Mouse (Mus musculus) CD4-positive helper T cell, adult 2 months (primary cell): ENCODE results near the gene Bves.
"Not testable (repeated sequence)": the region's sequence is repeated elsewhere in the genome, so short reads cannot be mapped to it uniquely, and the experiment has no call there.

ENCODE experiments used
- DNase-seq: peaks from one replicate; pipeline ENCODE4 v3.0.0-alpha.2; 2012; ENCODE audit warnings: low read depth, missing footprints, low spot score

The Bves gene

DNA sequence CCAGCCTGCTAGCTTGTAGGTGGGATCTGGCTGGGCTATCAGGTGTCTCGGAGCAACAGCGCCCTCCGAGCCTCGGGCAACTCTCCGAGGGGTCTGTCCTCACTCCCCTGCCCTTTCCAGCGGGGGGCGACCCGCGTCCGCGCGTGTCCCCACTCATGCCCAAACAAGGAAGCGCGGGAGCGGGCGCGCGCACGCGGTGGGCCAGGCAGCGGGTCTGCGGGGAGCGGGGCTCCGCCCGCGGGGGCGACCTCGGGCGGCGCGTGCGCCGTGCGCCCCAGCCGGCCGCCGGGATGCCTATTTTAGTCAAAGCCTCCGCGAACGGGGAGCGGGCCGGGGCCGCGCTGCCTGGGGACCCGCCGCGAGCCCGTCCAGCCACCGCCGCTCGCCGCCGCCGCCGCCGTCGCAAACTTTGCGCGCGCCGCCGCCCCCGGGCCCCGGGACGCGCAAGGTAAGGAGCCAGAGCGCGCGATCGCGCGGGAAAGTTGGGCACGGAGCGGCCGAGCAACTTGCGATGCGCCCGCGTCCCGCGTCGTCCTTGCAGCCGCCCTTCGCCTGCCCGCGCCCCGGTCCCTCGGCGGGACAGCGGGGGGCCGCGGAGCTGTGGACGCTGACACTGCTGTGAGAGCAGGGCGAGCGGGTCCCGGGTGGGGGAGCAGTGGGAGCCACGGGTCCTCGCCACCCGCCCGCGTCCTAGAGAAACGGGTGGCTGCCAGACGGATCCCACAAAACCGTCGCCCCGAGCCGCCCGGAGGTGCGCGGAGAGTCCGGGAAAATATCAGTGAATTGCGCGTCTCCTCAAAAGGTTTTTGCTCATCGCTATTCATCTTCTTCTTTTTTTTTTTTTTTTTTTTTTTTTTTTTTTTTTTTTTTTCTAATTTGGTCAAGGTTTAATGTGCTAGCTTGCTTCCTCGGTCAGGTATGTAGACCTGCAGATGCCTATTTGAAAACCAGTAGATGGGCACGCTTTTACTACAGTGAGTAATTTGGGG, at the start of gene Bves:
Gene Bves, plus strand, starts transcription at position 339 of the 989 bp plus-strand sequence.
- DNase-seq = no peak

DNA sequence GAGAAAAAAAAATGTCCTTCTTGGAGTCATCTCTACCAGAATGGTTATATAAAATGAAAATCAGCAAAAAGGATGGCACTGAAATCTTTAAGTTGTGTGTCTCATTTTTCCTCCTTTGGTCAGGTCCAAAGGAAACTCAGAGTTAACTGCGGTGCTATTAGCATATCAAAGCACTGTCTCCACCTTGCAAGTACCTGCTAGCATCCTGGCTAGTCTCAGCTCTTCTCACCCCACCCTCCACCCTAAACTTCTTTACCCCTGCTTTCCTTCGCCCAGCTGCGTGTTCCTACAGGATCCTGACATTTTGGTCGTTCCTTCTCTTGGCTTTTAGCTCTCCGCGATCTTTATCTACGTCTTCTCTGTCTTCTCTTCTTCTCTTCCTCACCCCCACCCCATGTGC, 47.2 kb upstream of the Bves start:
- no peak for DNase-seq

DNA sequence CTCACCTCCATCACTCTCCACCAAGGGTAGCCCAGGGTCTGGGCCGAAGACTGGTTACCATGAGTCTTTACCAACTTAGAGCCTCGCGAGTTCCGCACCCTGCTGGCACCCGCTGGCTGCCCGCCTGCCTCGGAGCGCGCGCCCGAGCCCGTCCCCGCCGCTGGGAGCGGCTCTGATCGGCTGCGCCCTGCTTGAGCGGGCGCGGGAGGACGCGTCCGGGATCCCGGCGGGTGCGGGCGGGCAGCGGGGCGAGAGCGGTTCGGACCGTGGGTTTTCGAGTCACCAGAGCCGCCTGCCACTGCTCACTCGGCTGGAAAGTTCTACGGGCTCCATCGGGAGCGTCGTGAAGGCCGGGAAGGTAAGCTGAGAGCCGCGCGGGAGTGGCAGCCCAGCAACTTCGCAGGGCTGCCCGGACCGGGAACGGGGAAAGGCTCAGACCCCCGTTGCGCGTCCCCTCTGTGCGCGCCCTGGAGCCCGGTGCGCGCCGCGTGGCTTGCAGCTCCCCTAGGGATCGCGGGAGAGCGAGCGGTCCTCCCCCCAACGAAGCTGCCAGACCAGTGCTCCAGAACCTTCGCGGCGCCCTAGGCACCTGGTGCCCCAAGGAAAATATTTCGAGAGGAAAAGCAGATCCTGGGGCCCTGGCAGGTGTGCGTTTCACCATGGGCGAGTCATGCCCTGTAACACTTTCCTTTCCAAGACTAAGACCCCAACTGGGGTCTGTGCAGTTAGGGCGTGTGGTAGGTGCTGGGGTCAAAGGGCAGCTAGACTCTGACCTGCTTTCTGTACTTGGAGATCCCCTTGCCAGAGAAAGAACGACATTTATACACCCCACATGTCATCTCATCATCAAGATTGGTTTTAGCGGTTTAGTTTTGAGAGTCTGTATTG, 46.1 kb upstream of the Bves start:
- no peak for DNase-seq

DNA sequence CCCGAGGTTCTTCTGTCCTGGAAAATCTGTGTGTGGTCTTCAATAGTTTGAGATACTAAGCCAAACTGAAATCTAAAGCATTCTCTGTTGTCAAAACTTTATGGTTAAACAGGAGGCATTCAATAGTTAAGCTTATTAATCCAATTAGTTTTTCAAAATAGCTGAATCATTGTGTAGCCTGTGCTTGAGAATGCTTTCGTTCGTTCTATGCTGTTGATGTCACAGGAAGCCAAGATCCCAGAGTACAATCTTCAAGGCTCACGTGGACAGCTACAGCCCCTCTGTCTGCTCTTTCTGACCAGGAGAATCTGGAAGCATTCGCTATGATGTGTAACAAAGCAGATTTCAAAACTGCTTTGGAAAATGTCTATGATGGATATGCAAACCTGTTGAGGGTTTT, 45.0 kb upstream of the Bves start:
- DNase-seq = no peak

DNA sequence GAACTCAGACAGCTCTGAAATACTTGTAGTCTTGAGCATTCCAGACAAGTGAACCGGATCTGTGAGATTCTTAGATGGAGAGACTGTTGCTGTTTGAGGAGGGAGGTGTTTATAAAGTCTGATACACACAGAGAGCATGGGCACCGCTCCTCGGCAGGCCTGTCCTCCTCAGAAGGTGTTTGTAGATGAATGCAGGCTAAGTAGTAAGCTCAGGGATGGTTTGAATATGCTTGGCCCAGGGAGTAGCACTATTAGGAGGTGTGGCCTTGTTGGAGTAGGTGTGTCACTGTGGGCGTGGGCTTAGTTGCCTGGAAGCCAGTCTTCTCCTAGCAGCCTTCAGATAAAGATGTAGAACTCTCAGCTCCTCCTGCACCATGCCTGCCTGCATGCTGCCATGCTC, 43.4 kb upstream of the Bves start:
- not testable (repeated sequence) for DNase-seq

DNA sequence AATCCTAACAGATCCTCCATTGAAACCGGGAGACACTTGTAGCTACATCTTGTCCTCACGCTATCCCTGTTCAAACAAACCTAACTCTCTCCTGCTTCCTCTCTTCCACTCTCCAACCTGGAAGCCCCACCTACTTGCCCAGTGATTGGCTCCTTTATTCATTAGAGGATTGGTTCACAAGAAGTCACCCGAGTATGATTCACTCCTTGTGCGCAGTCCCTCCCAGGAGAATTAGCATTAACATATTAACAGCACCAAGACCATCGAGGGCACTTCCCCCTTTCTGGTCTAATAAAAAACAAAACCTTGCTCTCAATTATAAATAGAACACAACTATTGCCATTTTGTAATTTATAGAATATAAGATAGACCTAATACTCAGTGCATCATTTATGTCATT, 40.5 kb upstream of the Bves start:
- no peak for DNase-seq

DNA sequence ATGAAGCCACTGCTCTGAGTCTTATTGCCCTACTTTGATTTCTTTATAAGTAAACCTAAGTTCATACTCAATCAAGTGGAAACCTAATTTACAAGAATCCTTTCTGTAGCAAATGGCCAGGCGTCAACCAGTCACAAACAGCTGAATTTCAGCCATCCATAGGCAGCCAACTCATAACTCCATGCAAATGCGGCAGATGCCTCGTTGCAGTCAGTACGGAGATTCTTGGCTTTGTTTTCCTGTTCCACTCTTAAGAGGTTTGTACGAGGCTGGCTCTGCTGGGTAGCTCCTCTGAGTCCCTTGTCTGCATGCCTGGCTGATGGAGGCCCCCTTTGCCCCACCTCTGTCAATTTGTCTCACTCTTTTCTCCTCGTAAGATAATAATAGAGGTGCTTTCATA, 37.1 kb upstream of the Bves start:
- DNase-seq = no peak

DNA sequence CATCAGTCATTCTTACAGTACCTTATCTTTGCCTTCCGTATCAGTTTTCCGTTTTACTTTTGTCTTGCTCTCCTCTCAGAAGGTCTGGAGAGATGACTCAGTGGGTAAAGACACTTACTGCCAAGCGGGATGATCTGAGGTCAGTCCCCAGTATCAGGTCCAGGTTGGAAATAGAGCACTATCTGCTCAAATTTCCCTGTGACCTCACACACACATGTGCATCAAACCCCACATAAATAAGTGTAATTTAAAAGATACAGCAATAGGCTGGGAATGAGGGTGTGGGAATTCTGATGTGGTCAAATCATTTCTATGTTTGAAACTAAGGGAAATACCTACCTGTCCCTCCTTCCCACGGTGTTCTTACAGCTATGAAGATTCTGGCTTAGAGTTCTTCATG, 36.1 kb upstream of the Bves start:
- no peak for DNase-seq

DNA sequence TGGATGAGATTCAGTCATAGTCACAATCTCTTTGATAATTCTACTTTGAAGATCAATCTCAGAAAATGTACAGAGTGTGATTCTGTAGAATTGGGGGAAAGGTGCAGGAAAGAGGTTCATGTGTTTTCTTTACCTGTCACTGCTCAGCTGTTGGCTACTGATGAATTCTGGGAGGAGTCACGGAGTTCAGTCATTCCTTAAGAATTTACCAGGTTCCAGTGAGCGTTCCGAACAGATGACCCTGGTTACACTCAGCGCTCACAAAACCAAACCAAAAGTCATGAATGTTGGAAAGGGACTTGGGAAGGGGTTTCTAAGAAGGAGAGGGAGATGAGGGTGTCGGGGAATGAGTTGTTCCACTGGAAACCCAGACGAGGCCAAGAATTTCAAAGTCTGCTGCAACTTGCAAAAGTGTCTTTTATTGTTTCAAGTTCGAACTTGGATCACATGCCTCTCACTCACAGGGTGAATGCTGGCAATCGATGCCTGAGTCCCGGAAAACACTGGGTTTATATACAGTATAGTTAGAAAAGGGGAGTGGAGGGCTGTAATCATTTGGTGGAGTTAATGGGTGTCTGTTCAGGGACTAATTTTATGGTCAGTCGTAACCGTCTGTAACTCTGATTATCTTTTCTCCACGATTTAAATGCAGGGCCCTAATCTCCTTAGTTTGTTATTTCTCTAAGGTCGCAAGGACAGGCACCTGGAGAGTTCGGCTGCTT, 32.1 kb upstream of the Bves start:
- no peak for DNase-seq

DNA sequence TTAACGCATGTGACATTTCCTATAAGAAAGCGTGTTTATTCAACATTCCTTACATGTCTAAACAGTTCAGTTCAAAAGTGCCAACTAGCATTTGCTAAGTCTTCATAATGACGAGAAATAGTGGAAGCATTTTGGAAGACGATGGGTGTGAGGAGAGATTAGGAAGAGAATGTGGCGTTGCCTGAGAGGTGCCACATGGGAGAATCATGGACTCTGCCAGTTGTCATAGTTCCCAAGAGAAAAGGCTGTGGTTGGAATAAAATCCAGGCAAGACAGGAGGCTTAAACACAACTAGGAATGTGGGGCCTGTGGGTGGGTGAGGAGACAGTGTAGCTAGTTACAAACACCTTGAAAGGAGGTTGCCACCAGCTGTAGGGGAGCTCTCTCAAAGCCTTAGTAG, 30.4 kb upstream of the Bves start:
- no peak for DNase-seq

DNA sequence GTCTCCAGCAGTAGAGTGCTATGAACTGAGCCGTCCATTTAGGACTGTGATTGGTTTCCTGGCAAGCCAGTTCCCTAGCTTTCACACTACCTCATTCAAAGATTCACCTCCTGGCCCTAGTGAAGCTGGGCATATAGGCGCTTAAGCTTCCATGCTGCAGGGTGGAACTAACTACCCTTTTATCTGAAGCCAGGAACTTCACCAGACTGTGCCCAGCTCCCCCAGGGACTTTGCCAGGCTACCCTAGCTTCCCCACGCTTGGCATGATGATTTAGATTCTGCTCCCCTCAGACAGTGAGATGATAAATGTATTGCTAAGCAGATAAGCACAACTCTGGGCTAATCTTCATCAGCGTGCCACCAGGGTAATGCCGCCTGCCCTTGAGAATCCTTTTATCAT, 24.4 kb upstream of the Bves start:
- no peak for DNase-seq

DNA sequence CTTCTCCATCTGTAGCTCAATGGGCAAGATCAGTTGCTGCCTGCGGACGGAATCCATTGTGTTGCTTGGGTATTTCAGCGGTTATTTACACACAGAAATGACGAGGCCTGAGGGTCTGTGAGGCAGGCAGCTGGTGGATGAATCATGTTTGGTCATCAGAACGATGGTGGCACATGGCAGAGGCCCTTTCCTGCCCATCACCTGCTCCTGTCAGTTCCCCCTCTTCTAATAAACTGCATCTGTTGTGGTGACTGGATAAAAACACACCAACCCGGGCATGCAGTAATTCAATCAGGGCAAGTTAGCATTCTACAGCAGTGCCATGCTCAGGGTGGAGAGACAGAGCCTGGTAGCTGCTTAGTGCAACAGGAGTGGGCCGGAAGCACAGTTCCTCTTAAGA, 23.9 kb upstream of the Bves start:
- DNase-seq = no peak

DNA sequence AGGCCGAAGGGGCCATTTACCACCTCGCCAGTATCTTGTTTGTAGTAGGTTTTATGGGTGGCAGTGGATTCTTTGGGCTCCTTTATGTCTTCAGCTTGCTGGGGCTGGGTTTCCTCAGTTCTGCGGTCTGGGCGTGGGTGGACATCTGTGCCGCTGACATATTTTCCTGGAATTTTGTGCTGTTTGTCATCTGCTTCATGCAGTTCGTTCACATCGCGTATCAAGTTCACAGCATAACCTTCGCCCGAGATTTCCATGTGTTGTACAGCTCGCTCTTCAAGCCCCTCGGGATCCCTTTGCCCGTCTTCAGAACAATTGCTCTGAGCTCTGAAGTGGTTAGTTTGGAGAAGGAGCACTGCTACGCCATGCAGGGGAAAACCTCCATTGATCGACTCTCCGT, 20.7 kb upstream of the Bves start:
- DNase-seq = no peak

DNA sequence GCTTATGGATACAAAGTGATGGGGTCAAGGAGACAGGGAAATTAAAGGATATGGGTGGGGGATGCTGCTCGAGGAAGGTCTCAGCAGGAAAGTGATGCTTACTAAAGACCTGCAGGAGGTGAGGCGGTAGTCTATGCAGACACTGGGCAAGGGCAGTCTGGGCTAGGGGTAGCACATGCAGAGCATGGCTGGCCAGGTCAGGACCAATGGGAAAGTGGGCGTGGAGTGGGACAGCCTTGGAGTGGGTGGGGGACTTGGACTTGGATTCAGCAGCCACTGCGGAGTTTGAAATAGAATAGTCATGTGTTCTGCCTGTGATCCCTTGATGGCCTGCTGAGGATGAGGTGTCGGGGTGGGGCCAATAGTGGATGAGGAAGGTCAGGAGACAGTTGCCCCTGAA, 16.6 kb upstream of the Bves start:
- no peak for DNase-seq

DNA sequence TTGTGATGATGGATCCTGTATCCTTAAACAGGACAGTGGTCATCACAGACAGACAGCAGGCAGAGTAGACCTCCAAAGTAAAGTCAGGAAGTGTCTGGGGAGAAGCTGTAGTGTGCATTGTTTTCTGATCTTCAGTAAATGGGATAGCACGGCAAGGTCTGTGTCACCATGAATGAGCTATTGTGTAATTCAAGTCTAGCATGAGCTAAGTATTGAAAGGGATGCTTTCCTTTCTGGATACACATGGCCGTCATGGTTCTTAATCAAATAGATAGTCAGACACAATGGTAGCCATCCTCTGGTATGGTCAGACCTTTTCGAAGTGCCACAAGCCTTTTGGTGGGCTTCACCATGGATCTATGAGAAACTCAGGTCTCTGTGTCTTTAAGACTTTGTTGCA, 15.3 kb upstream of the Bves start:
- no peak for DNase-seq

DNA sequence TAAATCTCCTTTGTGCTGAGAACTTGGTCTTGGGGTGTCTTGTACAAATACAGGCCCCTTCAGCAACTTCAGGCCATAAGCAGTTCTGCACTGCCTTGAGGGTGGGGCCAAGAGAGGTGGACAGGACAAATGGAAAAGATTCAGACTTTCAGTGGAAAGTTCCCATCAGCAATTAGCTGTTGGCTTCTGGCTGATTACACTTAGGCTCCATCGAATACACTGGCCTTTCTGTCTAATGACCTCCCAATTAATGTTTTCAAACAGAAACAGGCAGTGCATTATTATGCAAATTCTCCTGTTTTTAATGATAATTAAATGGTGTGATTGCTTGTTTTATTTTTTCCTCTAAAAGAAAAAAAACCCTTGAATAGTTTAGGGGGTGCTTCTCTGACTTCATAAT, 11.4 kb upstream of the Bves start:
- no peak for DNase-seq

DNA sequence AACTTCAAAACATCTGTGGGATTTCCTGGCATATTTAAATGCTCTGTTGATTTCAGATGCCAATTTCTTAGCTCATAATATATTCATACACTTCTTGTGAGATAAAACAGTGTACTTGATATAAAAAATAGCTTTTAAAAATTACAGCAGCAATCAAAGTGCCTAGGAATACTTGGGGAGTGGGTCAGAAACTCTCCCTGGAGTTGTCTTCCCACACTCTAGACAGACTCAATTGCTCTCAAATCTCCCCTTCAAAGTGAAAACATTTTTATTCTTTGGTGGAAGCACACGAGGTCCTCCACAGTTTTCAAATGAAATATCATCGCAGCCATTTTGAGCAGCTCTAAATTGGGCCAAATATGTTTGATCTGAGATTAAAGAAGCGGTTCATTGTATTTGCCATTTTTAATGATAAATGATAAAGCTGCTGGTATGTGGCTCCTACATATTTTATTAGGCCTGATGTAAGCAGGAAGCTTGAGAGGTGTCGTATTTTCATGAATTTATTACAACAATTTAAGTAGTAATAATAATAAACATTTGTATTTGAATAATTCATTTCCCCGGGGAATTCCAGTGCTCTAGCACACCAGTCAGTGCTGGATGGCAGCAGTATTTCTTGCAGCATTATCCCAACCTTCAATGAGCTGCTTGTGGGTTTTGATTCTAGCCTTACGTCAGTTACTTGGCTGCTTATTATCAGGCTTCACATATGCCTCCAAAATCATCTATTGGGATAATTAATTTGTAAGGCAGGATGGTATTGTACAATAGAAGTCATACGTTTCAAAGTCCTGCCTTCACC, 7.2 kb upstream of the Bves start:
- no peak for DNase-seq

DNA sequence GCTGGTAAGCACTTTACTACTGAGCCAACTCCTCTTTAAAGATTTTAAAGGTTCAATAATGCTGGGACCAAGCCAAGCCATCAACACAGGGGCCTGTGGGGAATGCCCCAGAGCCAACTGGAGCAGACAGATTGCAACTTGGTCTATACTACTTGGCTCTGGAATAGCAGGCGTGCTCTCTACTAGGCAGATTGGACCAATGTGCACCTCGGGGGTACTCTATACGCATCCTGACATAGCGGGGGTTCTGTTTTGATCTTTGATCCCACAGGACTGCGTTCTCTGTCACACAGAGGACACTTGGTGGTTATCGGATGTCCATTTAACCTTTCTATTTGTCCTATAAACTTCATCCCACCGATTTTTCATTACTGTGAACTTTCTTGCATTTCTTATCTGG, 647 bp upstream of the Bves start:
- DNase-seq = no peak

DNA sequence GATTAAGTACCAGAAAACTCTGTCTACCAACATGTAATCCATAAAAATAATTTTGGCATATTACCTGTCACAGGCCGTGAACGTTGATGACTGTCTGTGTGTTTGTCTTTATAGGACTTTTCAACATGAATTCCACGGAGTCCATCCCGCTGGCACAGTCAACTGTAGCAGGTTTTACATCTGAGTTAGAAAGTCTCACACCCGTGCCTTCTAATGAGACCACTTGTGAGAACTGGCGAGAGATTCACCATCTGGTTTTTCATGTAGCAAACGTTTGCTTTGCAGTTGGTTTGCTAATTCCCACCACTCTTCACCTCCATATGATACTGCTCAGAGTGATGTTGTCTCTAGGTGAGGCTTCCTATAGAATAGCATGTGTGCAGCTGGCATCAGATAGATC, 3.5 kb downstream of the Bves start:
- DNase-seq = no peak

DNA sequence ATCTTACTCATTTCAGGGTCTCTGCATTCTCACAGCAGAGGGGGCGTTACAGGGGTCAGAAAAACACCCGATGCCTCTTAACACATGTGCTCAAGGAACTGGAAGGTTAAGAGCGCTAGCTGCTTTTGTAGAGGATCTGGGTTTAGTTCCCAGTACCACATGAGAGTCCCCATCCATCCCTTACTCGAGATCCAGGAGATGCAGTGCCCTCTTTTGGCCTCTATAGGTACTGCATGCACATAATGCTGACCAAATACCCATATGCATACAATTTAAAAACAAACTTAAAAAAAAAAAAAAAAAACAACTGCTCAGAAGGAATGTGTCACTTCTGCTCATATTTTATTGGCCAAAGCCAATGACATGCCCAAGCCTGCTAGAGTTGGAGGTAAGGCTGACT, 8.8 kb downstream of the Bves start:
- DNase-seq = no peak

DNA sequence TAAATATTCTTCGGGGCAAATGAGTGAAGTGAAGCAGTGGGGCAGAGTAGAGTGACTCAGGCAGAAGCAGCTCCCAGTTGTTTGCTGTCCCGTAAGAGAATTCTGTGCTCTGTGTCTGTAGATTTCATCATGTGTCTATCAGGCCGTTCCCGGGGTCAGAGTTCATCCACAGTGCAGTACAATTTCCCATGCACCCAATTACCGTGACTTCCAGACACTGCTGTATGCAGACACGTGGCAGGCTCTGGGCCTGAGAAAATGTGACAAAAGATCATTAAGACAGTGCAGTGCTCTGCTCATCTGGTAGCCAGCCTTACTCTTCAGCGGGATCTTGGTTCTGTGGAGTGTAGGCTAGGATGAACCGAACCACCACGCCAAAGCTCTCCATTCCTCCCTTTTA, 9.6 kb downstream of the Bves start:
- DNase-seq = no peak
